Mouse (Mus musculus) midbrain, embryonic 11.5 days (tissue): ENCODE measurements around the gene Pnpla2. TPM values are rescaled to one million over a fixed set of nuclear protein-coding genes. Genes with fewer than 3 reads are reported as not detected.
"Not testable (repeated sequence)": the region's sequence is repeated elsewhere in the genome, so short reads cannot be mapped to it uniquely, and the experiment has no call there.

Experiments
- ATAC-seq: fragments of 200-750 bp; cut with Nextera tagmentation; 2 replicates; pipeline ENCODE4 v1.8.0; 2017; ENCODE audit warnings: moderate TSS enrichment, moderate library complexity; ENCODE audit not compliant: low FRiP score
- DNase-seq: peaks from one replicate; pipeline ENCODE4 v3.0.0; 2015; ENCODE audit warnings: low spot score; ENCODE audit errors: missing footprints
- H3K27ac ChIP-seq: fragments of 300-500 bp; sonication (generic); 2 replicates; pipeline ENCODE4 v1.5.1; 2014; ENCODE audit warnings: low read depth, low read length
- H3K27me3 ChIP-seq: fragments of 300-500 bp; sonication (generic); 2 replicates; pipeline ENCODE4 v1.6.1; 2014; ENCODE audit warnings: mild to moderate bottlenecking, low read length, moderate library complexity, mixed read lengths; ENCODE audit not compliant: control insufficient read depth, insufficient read depth
- H3K36me3 ChIP-seq: fragments of 300-500 bp; sonication (generic); 2 replicates; pipeline ENCODE4 v1.6.1; 2014; ENCODE audit warnings: mild to moderate bottlenecking, low read length, moderate library complexity, mixed read lengths; ENCODE audit not compliant: control insufficient read depth, insufficient read depth
- H3K4me1 ChIP-seq: fragments of 300-500 bp; sonication (generic); 2 replicates; pipeline ENCODE4 v1.6.1; 2014; ENCODE audit warnings: low read length; ENCODE audit not compliant: control insufficient read depth, insufficient read depth
- H3K4me2 ChIP-seq: fragments of 300-500 bp; sonication (generic); 2 replicates; pipeline ENCODE4 v1.6.1; 2014; ENCODE audit warnings: mild to moderate bottlenecking, moderate library complexity
- H3K4me3 ChIP-seq: fragments of 300-500 bp; sonication (generic); 2 replicates; pipeline ENCODE4 v1.5.1; 2014; ENCODE audit warnings: low read depth, low read length
- H3K9ac ChIP-seq: fragments of 300-500 bp; sonication (generic); 2 replicates; pipeline ENCODE4 v1.6.1; 2014; ENCODE audit warnings: low read length
- H3K9me3 ChIP-seq: fragments of 300-500 bp; sonication (generic); 2 replicates; pipeline ENCODE4 v1.6.1; 2016; ENCODE audit warnings: low read length; ENCODE audit not compliant: control insufficient read depth
- WGBS: fragments of 180-500 bp; shearing (Covaris S2); extraction: QIAGEN DNeasy Blood & Tissue Kit; methylation state at CpG from one replicate; pipeline ENCODE4 v1.1.7; 2014; 5-methylcytosine and 5-hydroxymethylcytosine counted together
- polyA plus RNA-seq: library from polyadenylated mRNA; unstranded; fragments of >200 nt; fragmentation: Nextera tagmentation; extraction: Ambion mirVana; gene quantifications from 2 replicates; pipeline ENCODE4 v1.2.1, GENCODE M21; 2014

The Pnpla2 gene
- 12.7 and 14.0 TPM in 2 replicates for polyA plus RNA-seq

DNA sequence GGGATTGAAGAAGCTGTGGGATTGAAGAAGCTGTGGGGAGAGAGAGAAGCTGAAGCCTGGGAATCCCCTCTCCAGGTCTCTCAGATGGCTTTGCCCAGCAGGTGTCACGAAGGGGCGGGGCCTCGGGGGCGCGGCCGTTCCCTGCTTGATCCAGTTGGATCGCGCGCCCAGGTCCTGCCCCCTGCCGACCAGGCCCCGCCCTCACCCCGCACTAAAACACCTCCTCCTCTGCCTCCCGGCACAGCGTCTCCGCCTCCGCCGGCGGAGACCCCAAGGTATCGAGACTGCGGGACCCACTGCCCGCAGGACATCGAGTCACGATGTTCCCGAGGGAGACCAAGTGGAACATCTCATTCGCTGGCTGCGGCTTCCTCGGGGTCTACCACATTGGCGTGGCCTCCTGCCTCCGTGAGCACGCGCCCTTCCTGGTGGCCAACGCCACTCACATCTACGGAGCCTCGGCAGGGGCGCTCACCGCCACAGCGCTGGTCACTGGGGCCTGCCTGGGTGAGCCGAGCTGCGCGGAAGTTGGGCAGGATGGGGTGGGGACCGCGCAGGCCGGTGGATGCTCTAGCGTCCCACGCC is at the start of gene Pnpla2:
Gene Pnpla2 (plus strand): TSS at position 232 of the 585 bp plus-strand sequence.
- WGBS = under 1% methylated on average over 45 of the region's 45 CpGs
- H3K27me3 ChIP-seq = peaks cover 3% of the 10 kb centered on the region
- peak within 1 kb of the TSS; percentile 62 for H3K4me3 ChIP-seq
- H3K27ac ChIP-seq = no peak within 1 kb of the TSS
- peaks cover 6% of the 10 kb centered on the region for H3K36me3 ChIP-seq
- H3K9me3 ChIP-seq = no peaks in the 10 kb centered on the region
- H3K4me1 ChIP-seq = peaks cover 8% of the 10 kb centered on the region
- peak within 1 kb of the TSS; percentile 98 for H3K4me2 ChIP-seq
- DNase-seq = peak; percentile 98
- peak; percentile 80 for ATAC-seq
- peak within 1 kb of the TSS; percentile 76 for H3K9ac ChIP-seq

DNA sequence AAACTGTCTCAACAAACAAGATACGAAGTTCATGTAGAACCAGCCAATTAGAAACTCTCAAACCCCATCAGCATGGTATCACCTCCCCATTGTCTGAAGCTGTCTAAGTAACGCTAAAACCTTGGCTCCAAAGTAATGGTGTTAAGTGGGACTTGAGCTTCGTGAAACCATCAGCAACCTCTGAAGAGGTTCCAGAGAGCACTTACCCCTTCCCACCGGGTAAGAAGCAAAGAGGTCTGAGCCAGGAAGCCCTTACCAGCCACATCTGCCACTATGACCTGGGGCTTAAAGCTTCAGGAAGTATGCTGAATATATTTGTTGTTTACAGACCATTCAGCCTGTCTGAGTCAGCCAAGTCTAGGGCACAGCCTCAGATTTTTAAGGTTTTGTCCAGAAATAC is 49.5 kb upstream of the Pnpla2 start:
- Histone ChIP-seq H3K9me3 (no peaks in the 10 kb centered on the region), H3K9ac (no peak overlapping the region), H3K27ac (no peak overlapping the region), H3K4me1 (no peaks in the 10 kb centered on the region), H3K36me3 (peaks cover 14% of the 10 kb centered on the region), H3K27me3 (no peaks in the 10 kb centered on the region), H3K4me3 (no peak overlapping the region), H3K4me2 (no peak overlapping the region)
- ATAC-seq (no peak), DNase-seq (no peak)
- WGBS = 81% methylated on average over 4 of the region's 4 CpGs

DNA sequence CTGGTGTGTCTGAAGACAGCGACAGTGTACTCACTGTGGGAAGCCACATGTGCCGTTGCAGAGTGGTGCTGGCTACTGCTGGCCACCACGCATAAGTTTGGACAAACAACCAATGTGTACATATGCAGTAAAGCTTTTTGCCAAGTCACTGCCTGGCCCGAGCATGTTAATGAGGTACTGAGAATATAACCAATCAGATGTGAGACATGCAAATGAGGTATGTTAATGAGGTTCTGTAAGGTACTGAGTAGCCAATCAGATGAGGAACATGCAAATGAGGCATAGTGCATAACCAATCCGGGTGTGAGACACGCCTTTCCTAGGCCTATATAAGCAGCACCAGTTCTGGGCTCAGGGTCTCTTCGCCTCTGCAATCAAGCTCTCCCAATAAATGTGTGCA is 47.3 kb upstream of the Pnpla2 start:
- WGBS = 97% methylated on average over 7 of the region's 7 CpGs
- H3K9me3 ChIP-seq, H3K27ac ChIP-seq, H3K4me2 ChIP-seq, H3K4me3 ChIP-seq, DNase-seq, ATAC-seq, H3K4me1 ChIP-seq, H3K9ac ChIP-seq, H3K27me3 ChIP-seq, H3K36me3 ChIP-seq: not testable (repeated sequence)

DNA sequence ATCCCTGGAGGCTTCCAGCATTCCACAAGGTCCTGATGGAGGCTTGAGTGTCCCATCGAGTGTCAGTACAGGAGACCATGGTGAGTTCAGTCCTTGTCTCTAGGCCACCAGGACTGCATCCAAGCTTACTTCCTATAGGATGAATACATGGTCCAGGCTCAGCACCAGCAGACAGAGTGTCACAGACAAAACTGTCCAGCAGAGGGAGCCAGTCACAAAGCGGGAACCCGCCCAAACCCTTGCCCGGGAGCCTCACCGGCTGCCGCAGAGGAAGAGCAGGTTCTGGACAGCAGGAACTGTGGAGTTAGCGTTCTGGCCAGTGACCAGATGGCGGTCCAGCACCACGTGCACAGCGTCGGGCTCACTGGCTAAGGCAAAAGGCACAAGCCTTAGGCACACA is 46.2 kb upstream of the Pnpla2 start:
- 12% methylated on average over 11 of the region's 11 CpGs for WGBS
- no peak overlapping the region for H3K4me3 ChIP-seq
- no peak overlapping the region for H3K9ac ChIP-seq
- H3K4me2 ChIP-seq = no peak overlapping the region
- H3K4me1 ChIP-seq = peaks cover 5% of the 10 kb centered on the region
- DNase-seq (peak; percentile 97), ATAC-seq (peak; percentile 57)
- H3K36me3 ChIP-seq = peaks cover 5% of the 10 kb centered on the region; the same call in 1 of the 2 replicates
- H3K27me3 ChIP-seq = no peaks in the 10 kb centered on the region
- no peaks in the 10 kb centered on the region for H3K9me3 ChIP-seq
- H3K27ac ChIP-seq = no peak overlapping the region

DNA sequence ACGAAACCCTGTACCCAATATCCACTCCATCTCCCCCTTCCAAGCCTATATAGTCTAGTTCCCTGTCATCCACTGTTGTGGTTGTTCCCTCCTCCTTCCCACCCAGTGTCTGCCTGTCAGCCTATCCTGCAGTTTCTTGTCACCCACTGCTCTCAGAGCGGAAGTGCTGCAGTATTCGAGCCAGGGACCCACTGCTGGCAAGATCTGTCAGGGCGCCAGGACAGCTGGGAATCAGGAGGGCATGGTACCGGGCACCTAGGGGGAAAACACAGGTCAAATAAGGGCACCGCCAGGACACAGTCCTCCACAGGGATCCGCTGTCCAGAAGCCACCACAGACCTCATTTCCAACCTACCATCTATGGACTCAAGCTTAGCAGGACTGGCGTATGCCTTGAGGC is 44.4 kb upstream of the Pnpla2 start:
- Histone ChIP-seq H3K4me3 (no peak overlapping the region), H3K9ac (no peak overlapping the region), H3K27me3 (no peaks in the 10 kb centered on the region), H3K36me3 (peaks cover 5% of the 10 kb centered on the region; the same call in 1 of the 2 replicates), H3K4me2 (no peak overlapping the region), H3K9me3 (no peaks in the 10 kb centered on the region), H3K27ac (no peak overlapping the region), H3K4me1 (peaks cover 10% of the 10 kb centered on the region)
- DNase-seq (no peak), ATAC-seq (no peak)
- 90% methylated on average over 8 of the region's 8 CpGs for WGBS

DNA sequence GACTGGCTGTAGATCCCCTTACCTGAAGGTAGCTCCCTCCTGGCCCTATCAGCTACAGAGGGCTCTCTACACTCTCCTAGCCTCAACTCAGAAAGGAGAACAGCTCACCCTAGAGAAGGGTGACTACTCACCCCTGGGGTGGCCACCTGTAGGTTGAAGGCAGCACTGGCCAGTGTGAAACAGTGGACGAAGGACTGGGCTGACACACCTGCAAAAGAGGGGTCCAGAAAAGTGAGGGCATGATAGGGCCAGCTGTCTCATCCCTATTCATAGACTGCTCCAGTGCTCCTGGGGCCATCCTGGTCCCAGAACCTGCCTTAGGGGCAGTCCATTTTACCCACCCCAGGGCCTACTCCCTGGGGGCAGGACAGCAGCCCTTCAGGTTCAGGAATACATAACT is 43.3 kb upstream of the Pnpla2 start:
- 94% methylated on average over 1 of the region's 1 CpGs for WGBS
- H3K9me3 ChIP-seq = no peaks in the 10 kb centered on the region
- peaks cover 5% of the 10 kb centered on the region; the same call in 1 of the 2 replicates for H3K36me3 ChIP-seq
- H3K9ac ChIP-seq = no peak overlapping the region
- ATAC-seq = no peak
- no peak for DNase-seq
- no peak overlapping the region for H3K4me2 ChIP-seq
- H3K27me3 ChIP-seq = no peaks in the 10 kb centered on the region
- H3K4me3 ChIP-seq = no peak overlapping the region
- H3K27ac ChIP-seq = no peak overlapping the region
- peaks cover 10% of the 10 kb centered on the region for H3K4me1 ChIP-seq

DNA sequence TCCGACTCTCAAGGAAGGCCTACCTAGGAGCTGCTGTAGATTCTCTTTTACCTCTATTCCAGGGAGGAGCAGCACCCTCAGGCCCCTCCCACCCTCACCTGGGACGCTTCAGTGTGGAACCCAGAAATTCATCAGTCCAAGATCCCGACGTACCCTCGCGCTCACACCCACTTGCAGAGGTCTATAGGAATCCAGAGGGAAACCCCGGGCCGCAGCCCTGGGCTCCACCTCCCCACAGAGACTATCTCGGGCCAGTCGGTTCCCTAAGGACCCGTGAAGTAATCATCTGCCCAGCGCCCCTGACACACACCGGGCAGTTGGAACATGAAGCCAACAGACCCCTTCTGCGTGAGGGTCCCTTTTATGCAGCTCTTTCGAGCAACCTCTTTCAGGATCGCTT is 41.7 kb upstream of the Pnpla2 start:
- Histone ChIP-seq H3K4me2 (peak overlapping the region; percentile 75), H3K4me3 (peak overlapping the region; percentile 72), H3K9me3 (no peaks in the 10 kb centered on the region), H3K4me1 (peaks cover 10% of the 10 kb centered on the region), H3K9ac (peak overlapping the region; percentile 93), H3K27ac (peak overlapping the region; percentile 77), H3K36me3 (peaks cover 5% of the 10 kb centered on the region; the same call in 1 of the 2 replicates), H3K27me3 (no peaks in the 10 kb centered on the region)
- no peak for DNase-seq
- 4% methylated on average over 16 of the region's 16 CpGs for WGBS
- peak; percentile 28 for ATAC-seq

DNA sequence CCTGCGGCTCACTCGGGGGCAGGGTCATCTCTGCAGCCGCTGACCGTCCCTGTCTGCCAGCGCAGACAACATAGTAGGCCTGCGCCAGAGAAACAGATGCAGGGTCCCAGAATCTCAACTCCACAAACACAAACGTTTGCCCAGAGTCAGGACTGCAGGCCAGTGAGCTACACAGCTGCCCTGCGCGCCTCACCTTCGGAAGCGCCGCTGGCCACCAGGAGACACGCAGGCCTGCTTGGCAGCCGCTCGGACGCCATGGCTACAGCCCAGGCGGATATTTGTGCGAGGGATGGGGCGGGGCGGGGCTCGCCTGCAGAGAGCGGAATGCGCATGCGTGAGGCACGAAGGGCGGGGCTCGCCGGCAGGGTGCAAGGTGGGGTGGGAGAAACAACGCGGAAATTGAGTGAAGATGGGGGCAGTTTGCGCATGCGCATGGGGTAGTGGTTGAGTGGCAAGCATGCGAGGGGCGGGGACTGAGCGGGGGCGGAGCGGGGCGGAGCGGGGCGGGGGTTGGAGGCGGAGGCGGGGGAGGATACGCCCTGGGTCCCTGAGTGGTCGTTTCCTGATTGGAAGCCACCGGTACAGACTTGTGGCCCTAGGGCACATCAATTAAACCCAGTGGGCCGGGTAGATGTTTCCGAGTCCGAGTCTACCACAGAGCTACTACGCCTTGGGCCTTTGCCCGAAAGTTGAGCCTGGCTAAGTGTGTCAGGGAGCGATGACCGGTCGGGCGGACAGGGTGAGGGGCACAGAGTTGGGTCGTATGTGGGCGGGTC is 41.0 kb upstream of the Pnpla2 start, which contains the start of gene Gatd1:
Gene Gatd1 (minus strand): TSS at position 328 of the 776 bp plus-strand sequence.
- Histone ChIP-seq H3K27ac (peak within 1 kb of the TSS; percentile 77), H3K27me3 (no peaks in the 10 kb centered on the region), H3K4me3 (peak within 1 kb of the TSS; percentile 72), H3K9ac (peak within 1 kb of the TSS; percentile 93), H3K36me3 (peaks cover 5% of the 10 kb centered on the region; the same call in 1 of the 2 replicates), H3K9me3 (no peaks in the 10 kb centered on the region), H3K4me2 (peak within 1 kb of the TSS; percentile 75), H3K4me1 (peaks cover 10% of the 10 kb centered on the region)
- WGBS = under 1% methylated on average over 53 of the region's 56 CpGs
- peak; percentile 100 for DNase-seq
- ATAC-seq = peak; percentile 91
